Mouse (Mus musculus) layer of hippocampus, adult 6 months (tissue): Measurements from ENCODE around the gene Ucp3. TPM values are rescaled to one million over a fixed set of nuclear protein-coding genes. Genes with fewer than 3 reads are reported as not detected.

Experiments used
- long read RNA-seq, 2 experiments: library from polyadenylated mRNA; unstranded; transcript quantifications; one replicate each; pipeline ENCODE4 v2.0.0; 2019 to 2020
- polyA plus RNA-seq: library from polyadenylated mRNA; unstranded; fragments of <200 nt; fragmentation: Nextera tagmentation; gene quantifications from 2 replicates; pipeline ENCODE4 v1.2.3, GENCODE M21; 2021

Gene Ucp3
- polyA plus RNA-seq, result 0.88 and 1.4 TPM in 2 replicates
- long read RNA-seq, experiment 1, partial matches to known transcripts, result 0 of 3 reads
- long read RNA-seq, experiment 1, other reads (novel, unspliced or antisense), result 0 of 3 reads
- long read RNA-seq, experiment 2, partial matches to known transcripts, result 0 of 4 reads
- long read RNA-seq, experiment 2, other reads (novel, unspliced or antisense), result 2 of 4 reads

GRCm38 (mm10) chr7:100472777-100473176 lies at the start of gene Ucp3:
Gene Ucp3 (plus strand): TSS chr7:100472990.

GRCm38 (mm10) chr7:100493117-100493483 lies 20.3 kb downstream of the Ucp3 start, which contains the start of gene Ucp2:
Gene Ucp2 (plus strand): TSS chr7:100493337.

GRCm38 (mm10) chr7:100514573-100514972 lies 41.8 kb downstream of the Ucp3 start, which contains the start of gene Dnajb13:
Gene Dnajb13 (minus strand): TSS chr7:100514960.

Other genes with a start within 250 kb of the Ucp3 start
- gene Pgm2l1, start 245.6 kb upstream of the Ucp3 start, polyA plus RNA-seq, result 26.0 and 34.8 TPM in 2 replicates
- 2.5 and 2.6 TPM in 2 replicates for gene P4ha3, start 187.5 kb upstream of the Ucp3 start, polyA plus RNA-seq
- 5.5 and 6.7 TPM in 2 replicates for gene C2cd3, start 100.8 kb upstream of the Ucp3 start, polyA plus RNA-seq
- 156 and 167 TPM in 2 replicates for gene Ppme1, start 100.7 kb upstream of the Ucp3 start, polyA plus RNA-seq
- gene Ucp2, start 20.3 kb downstream of the Ucp3 start, polyA plus RNA-seq, result 24.6 and 40.4 TPM in 2 replicates
- 1.9 and 2.8 TPM in 2 replicates for gene Dnajb13, start 42.0 kb downstream of the Ucp3 start, polyA plus RNA-seq
- 14.7 and 18.0 TPM in 2 replicates for gene Coa4, start 64.1 kb downstream of the Ucp3 start, polyA plus RNA-seq
- 317 and 396 TPM in 2 replicates for gene Rab6a, start 134.4 kb downstream of the Ucp3 start, polyA plus RNA-seq
- gene Mrpl48, start 135.3 kb downstream of the Ucp3 start, polyA plus RNA-seq, result 115 and 125 TPM in 2 replicates
- gene Plekhb1, start 189.4 kb downstream of the Ucp3 start, polyA plus RNA-seq, result 635 and 802 TPM in 2 replicates
- 126 and 175 TPM in 2 replicates for gene Fam168a, start 233.6 kb downstream of the Ucp3 start, polyA plus RNA-seq